Mouse (Mus musculus): Measurements from ENCODE around the gene Adipor1. TPM values are rescaled to one million over a fixed set of nuclear protein-coding genes. Genes with fewer than 3 reads are reported as not detected.
"Not testable (repeated sequence)": the region's sequence is repeated elsewhere in the genome, so short reads cannot be mapped to it uniquely, and the experiment has no call there.

The Adipor1 gene
- polyA plus RNA-seq, 1 experiment = 59.7 TPM

GRCm38 (mm10) chr1:134442394-134442793, 27.2 kb downstream of the Adipor1 start:
- Histone ChIP-seq H3K4me1 (ENCODE audit: control insufficient read depth, insufficient read depth, low read length) (no peaks in the 10 kb centered on the region), H3K27ac (ENCODE audit: insufficient read depth, low read length) (no peak overlapping the region), H3K4me3 (ENCODE audit: insufficient read depth, low read length) (no peak overlapping the region)
- no peak for TF ChIP-seq POLR2A (IDR thresholded peaks at IDR 0.05; ENCODE audit: extremely low read depth, insufficient read depth, low read length)
- TF ChIP-seq CTCF (IDR thresholded peaks at IDR 0.05; ENCODE audit: extremely low read depth, insufficient read depth, low read length) = no peak

- not testable (repeated sequence) for H3K4me3 ChIP-seq (ENCODE audit: insufficient read depth, low read length); H3K27ac ChIP-seq (ENCODE audit: insufficient read depth, low read length); H3K4me1 ChIP-seq (ENCODE audit: control insufficient read depth, insufficient read depth, low read length)
Observed at GRCm38 (mm10) chr1:134443288-134443687, 28.1 kb downstream of the Adipor1 start.

- no peaks in the 10 kb centered on the region for H3K4me1 ChIP-seq (ENCODE audit: control insufficient read depth, insufficient read depth, low read length)
- no peak overlapping the region for H3K4me3 ChIP-seq (ENCODE audit: insufficient read depth, low read length)
- no peak for TF ChIP-seq CTCF (IDR thresholded peaks at IDR 0.05; ENCODE audit: extremely low read depth, insufficient read depth, low read length)
- no peak for TF ChIP-seq POLR2A (IDR thresholded peaks at IDR 0.05; ENCODE audit: extremely low read depth, insufficient read depth, low read length)
- no peak overlapping the region for H3K27ac ChIP-seq (ENCODE audit: insufficient read depth, low read length)
Observed at GRCm38 (mm10) chr1:134445418-134445817, 30.2 kb downstream of the Adipor1 start.

GRCm38 (mm10) chr1:134448537-134448936, 33.4 kb downstream of the Adipor1 start:
- not testable (repeated sequence) for H3K27ac ChIP-seq (ENCODE audit: insufficient read depth, low read length); H3K4me3 ChIP-seq (ENCODE audit: insufficient read depth, low read length); H3K4me1 ChIP-seq (ENCODE audit: control insufficient read depth, insufficient read depth, low read length)

- Histone ChIP-seq H3K4me3 (ENCODE audit: insufficient read depth, low read length) (no peak overlapping the region), H3K27ac (ENCODE audit: insufficient read depth, low read length) (no peak overlapping the region), H3K4me1 (ENCODE audit: control insufficient read depth, insufficient read depth, low read length) (no peaks in the 10 kb centered on the region)
- TF ChIP-seq POLR2A (IDR thresholded peaks at IDR 0.05; ENCODE audit: extremely low read depth, insufficient read depth, low read length) (no peak), CTCF (IDR thresholded peaks at IDR 0.05; ENCODE audit: extremely low read depth, insufficient read depth, low read length) (no peak)
Observed at GRCm38 (mm10) chr1:134450201-134450600, 35.0 kb downstream of the Adipor1 start.

GRCm38 (mm10) chr1:134450986-134451385, 35.8 kb downstream of the Adipor1 start:
- no peaks in the 10 kb centered on the region for H3K4me1 ChIP-seq (ENCODE audit: control insufficient read depth, insufficient read depth, low read length)
- H3K27ac ChIP-seq (ENCODE audit: insufficient read depth, low read length) = no peak overlapping the region
- H3K4me3 ChIP-seq (ENCODE audit: insufficient read depth, low read length) = no peak overlapping the region
- no peak for TF ChIP-seq POLR2A (IDR thresholded peaks at IDR 0.05; ENCODE audit: extremely low read depth, insufficient read depth, low read length)
- TF ChIP-seq CTCF (IDR thresholded peaks at IDR 0.05; ENCODE audit: extremely low read depth, insufficient read depth, low read length) = peak; percentile 49; the same call in 1 of the 2 replicates

GRCm38 (mm10) chr1:134454904-134455824, 40.0 kb downstream of the Adipor1 start, which contains the start of gene Klhl12:
TSS of gene Klhl12 (plus strand) at chr1:134455531.
- Histone ChIP-seq H3K4me1 (ENCODE audit: control insufficient read depth, insufficient read depth, low read length) (no peaks in the 10 kb centered on the region; the same call in 1 of the 2 replicates), H3K4me3 (ENCODE audit: insufficient read depth, low read length) (peak within 1 kb of the TSS; percentile 73), H3K27ac (ENCODE audit: insufficient read depth, low read length) (no peak within 1 kb of the TSS)
- TF ChIP-seq POLR2A (IDR thresholded peaks at IDR 0.05; ENCODE audit: extremely low read depth, insufficient read depth, low read length) = peak; percentile 63; the same call in 1 of the 2 replicates
- no peak for TF ChIP-seq CTCF (IDR thresholded peaks at IDR 0.05; ENCODE audit: extremely low read depth, insufficient read depth, low read length)

- TF ChIP-seq CTCF (IDR thresholded peaks at IDR 0.05; ENCODE audit: extremely low read depth, insufficient read depth, low read length) = no peak
- no peak for TF ChIP-seq POLR2A (IDR thresholded peaks at IDR 0.05; ENCODE audit: extremely low read depth, insufficient read depth, low read length)
- Histone ChIP-seq H3K4me3 (ENCODE audit: insufficient read depth, low read length) (peak overlapping the region; percentile 73; the same call in 1 of the 2 replicates), H3K27ac (ENCODE audit: insufficient read depth, low read length) (no peak overlapping the region), H3K4me1 (ENCODE audit: control insufficient read depth, insufficient read depth, low read length) (no peaks in the 10 kb centered on the region; the same call in 1 of the 2 replicates)
Observed at GRCm38 (mm10) chr1:134456060-134456459, 40.9 kb downstream of the Adipor1 start.

- Histone ChIP-seq H3K4me3 (ENCODE audit: insufficient read depth, low read length) (no peak overlapping the region), H3K4me1 (ENCODE audit: control insufficient read depth, insufficient read depth, low read length) (no peaks in the 10 kb centered on the region; the same call in 1 of the 2 replicates), H3K27ac (ENCODE audit: insufficient read depth, low read length) (no peak overlapping the region)
- TF ChIP-seq POLR2A (IDR thresholded peaks at IDR 0.05; ENCODE audit: extremely low read depth, insufficient read depth, low read length) = no peak
- TF ChIP-seq CTCF (IDR thresholded peaks at IDR 0.05; ENCODE audit: extremely low read depth, insufficient read depth, low read length) = no peak
Observed at GRCm38 (mm10) chr1:134458139-134458727, 43.1 kb downstream of the Adipor1 start.

All from cortical plate, adult 2 months (tissue).